Mouse (Mus musculus): Measurements from ENCODE around the gene Gzmm.

GRCm38 (mm10) chr10:79682916-79683582 is 5.8 kb upstream of the Gzmm start:
- no peak for TF ChIP-seq USF1 (IDR thresholded peaks at IDR 0.05; ENCODE audit: low read depth)
- TF ChIP-seq E2F4 (IDR thresholded peaks at IDR 0.05; ENCODE audit: insufficient read depth): no peak
- peak; percentile 23 for TF ChIP-seq POLR2A (IDR thresholded peaks at IDR 0.05; ENCODE audit: insufficient read length, low read depth)
- TF ChIP-seq MYOD1 (IDR thresholded peaks at IDR 0.05; ENCODE audit: control insufficient read depth in 1 of 3, insufficient read length in 2 of 3, low read depth in 2 of 3): peak; percentile 59 to 77 (median 71)
- TF ChIP-seq MAX (IDR thresholded peaks at IDR 0.05; ENCODE audit: low read depth): no peak
- TF ChIP-seq CEBPB (IDR thresholded peaks at IDR 0.05; ENCODE audit: insufficient read depth, poor library complexity, severe bottlenecking): no peak
- TF ChIP-seq MYOG (IDR thresholded peaks at IDR 0.05; ENCODE audit: control insufficient read depth in 1 of 3, insufficient read depth in 1 of 3, insufficient read length in 2 of 3, low read depth in 2 of 3): peak in 2 of 3 experiments; percentile 68 to 74

All from myocyte (in vitro differentiated cells).